Comparison of ENCODE assay signal across 32 mouse cellular contexts in the genomic region with DNA sequence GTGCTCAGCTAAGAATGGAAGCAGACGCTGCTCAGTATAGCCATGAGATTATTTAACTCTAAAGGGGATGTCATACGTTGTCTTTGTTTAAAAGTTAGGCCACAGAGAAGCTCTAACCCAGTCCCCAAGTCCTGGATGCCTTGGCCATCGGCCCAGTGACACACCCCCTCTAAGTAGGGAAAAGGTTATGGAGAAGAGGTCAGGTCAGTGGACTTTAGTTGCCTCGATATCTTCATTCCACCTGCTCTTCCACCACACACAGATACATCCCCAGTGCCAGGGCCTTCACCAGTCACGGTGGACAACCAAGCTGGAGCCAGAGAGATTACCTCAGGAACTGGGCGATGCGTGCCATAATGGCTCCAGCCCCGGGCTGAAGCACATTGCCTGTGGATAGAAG. TPM values are rescaled to one million over a fixed set of nuclear protein-coding genes. Genes with fewer than 3 reads are reported as not detected.
A peak's percentile ranks its signal among the peaks of the same experiment; 100 is the strongest.
DNase-seq lines count a peak whose midpoint lies in the region; ATAC-seq lines count a peak whose summit lies in the region.
"Had no signal": no experiment of that assay in that cellular context is flagged by ENCODE, and none has a peak within 500 bp of the region (broad histone marks: within the 10 kb centered on the region; RNA-seq: fewer than 3 reads in every experiment).

No protein-coding gene starts in this region.

- intact Hi-C loops in gastrocnemius, postnatal 14 days (cut with DNase I; ENCODE audit: low total_unique reads) = loop anchor here (10.0 kb wide), 1 partner anchor 199 kb away; a partner anchor contains a TSS

- H3K4me2 ChIP-seq in liver, embryonic 15.5 days = peak overlapping the region; percentile 61
- no peak overlapping the region for H3K4me2 ChIP-seq in liver, embryonic 11.5 days
- H3K4me2 ChIP-seq in forebrain, embryonic 12.5 days = no peak overlapping the region

- no peak overlapping the region for H3K4me3 ChIP-seq in liver, embryonic 15.5 days (replicated peaks)
- no peak overlapping the region for H3K4me3 ChIP-seq in liver, embryonic 11.5 days (ENCODE audit: low read depth, low read length)
- no peak overlapping the region for H3K4me3 ChIP-seq in forebrain, embryonic 12.5 days (replicated peaks)
- H3K4me3 ChIP-seq: limb, embryonic 15.5 days; lung, embryonic 15.5 days; neural tube, embryonic 12.5 days had no signal

- H3K9ac ChIP-seq in liver, embryonic 15.5 days = no peak overlapping the region
- H3K9ac ChIP-seq in liver, embryonic 11.5 days (ENCODE audit: low read depth, low read length) = no peak overlapping the region
- H3K9ac ChIP-seq in forebrain, embryonic 12.5 days = no peak overlapping the region
- H3K9ac ChIP-seq: hindbrain, embryonic 14.5 days; limb, embryonic 15.5 days; lung, embryonic 15.5 days; neural tube, embryonic 12.5 days had no signal

- WGBS in liver, embryonic 15.5 days (ENCODE audit: insufficient replicate concordance) = 60% methylated on average over 8 of the region's 8 CpGs
- WGBS in liver, embryonic 11.5 days = 74% methylated on average over 8 of the region's 8 CpGs
- WGBS in forebrain, embryonic 12.5 days = 88% methylated on average over 8 of the region's 8 CpGs

- peaks cover 7% of the 10 kb centered on the region for H3K4me1 ChIP-seq in liver, embryonic 15.5 days (replicated peaks)
- H3K4me1 ChIP-seq in liver, embryonic 11.5 days (replicated peaks; ENCODE audit: control insufficient read depth, insufficient read depth, low read length) = no peaks in the 10 kb centered on the region
- H3K4me1 ChIP-seq in forebrain, embryonic 12.5 days = peaks cover 5% of the 10 kb centered on the region; the same call in 1 of the 2 replicates
- H3K4me1 ChIP-seq: embryonic facial prominence, embryonic 12.5 days; lung, embryonic 15.5 days; neural tube, embryonic 12.5 days had no signal

- 0 out of 2 replicates have a peak, but pooled peaks have one; percentile 14 for ATAC-seq in liver, embryonic 15.5 days (ENCODE audit: insufficient read depth)
- no peak for ATAC-seq in liver, embryonic 11.5 days (replicated peaks; ENCODE audit: low FRiP score)
- ATAC-seq in forebrain, embryonic 12.5 days (ENCODE audit: low FRiP score) = no peak
- ATAC-seq: CD4-positive, CD25-positive, alpha-beta regulatory T cell, adult 4 months; inflammation-experienced regulatory T-cells, adult 6 months had no signal

- peak; percentile 17 for DNase-seq in adrenal gland, postnatal 14 days
- DNase-seq in adrenal gland, adult 8-10 months = no peak
- no peak for DNase-seq in liver, embryonic 11.5 days (ENCODE audit: low spot score)
- DNase-seq in kidney, postnatal 10 days = peak; percentile 57
- DNase-seq in gastrocnemius, postnatal 14 days = no peak
- DNase-seq: cerebellum, adult 11 months; cerebellum, adult 9-11 months; lung, postnatal 4 days; midbrain, embryonic 14.5 days; thymus, adult 2 months had no signal

- H3K9me3 ChIP-seq in liver, embryonic 15.5 days (replicated peaks) = no peaks in the 10 kb centered on the region
- H3K9me3 ChIP-seq in liver, embryonic 11.5 days (ENCODE audit: control insufficient read depth, low read length) = no peaks in the 10 kb centered on the region
- no peaks in the 10 kb centered on the region for H3K9me3 ChIP-seq in forebrain, embryonic 12.5 days
- H3K9me3 ChIP-seq: embryonic facial prominence, embryonic 12.5 days; limb, embryonic 15.5 days; lung, embryonic 15.5 days; neural tube, embryonic 12.5 days had no signal

- H3K27me3 ChIP-seq in liver, embryonic 15.5 days = peaks cover 33% of the 10 kb centered on the region
- H3K27me3 ChIP-seq in liver, embryonic 11.5 days (replicated peaks; ENCODE audit: control insufficient read depth, insufficient read depth, low read length) = peaks cover 22% of the 10 kb centered on the region
- peaks cover 29% of the 10 kb centered on the region for H3K27me3 ChIP-seq in forebrain, embryonic 12.5 days

- H3K36me3 ChIP-seq in liver, embryonic 15.5 days (replicated peaks) = no peaks in the 10 kb centered on the region
- H3K36me3 ChIP-seq in liver, embryonic 11.5 days (ENCODE audit: control insufficient read depth, insufficient read depth, low read length) = no peaks in the 10 kb centered on the region
- no peaks in the 10 kb centered on the region for H3K36me3 ChIP-seq in forebrain, embryonic 12.5 days (replicated peaks)
- H3K36me3 ChIP-seq: embryonic facial prominence, embryonic 12.5 days; limb, embryonic 15.5 days; lung, embryonic 15.5 days; neural tube, embryonic 12.5 days had no signal

- no peak overlapping the region for H3K27ac ChIP-seq in liver, embryonic 15.5 days (replicated peaks)
- H3K27ac ChIP-seq in liver, embryonic 11.5 days (ENCODE audit: low read depth, low read length) = no peak overlapping the region
- H3K27ac ChIP-seq in forebrain, embryonic 12.5 days = no peak overlapping the region
- H3K27ac ChIP-seq: embryonic facial prominence, embryonic 12.5 days; hindbrain, embryonic 14.5 days; limb, embryonic 15.5 days; lung, embryonic 15.5 days; neural tube, embryonic 12.5 days; stomach, postnatal 0 days had no signal

RNA-seq across cellular contexts. Expression of a gene that starts 1.5 kb away (rescaled TPM):
- 16.6 and 62.6 TPM in 2 replicates for total RNA-seq in adrenal gland, postnatal 14 days (2021)
- total RNA-seq in adrenal gland, adult 8-10 months (2022) = 10 to 100 TPM in 2 of 4 experiments, 1 to 10 TPM in 2; 5.5 to 13.8 (median 9.8) TPM
- 19.0 and 24.7 TPM in 2 replicates for polyA plus RNA-seq in liver, embryonic 15.5 days (2015; fragmentation: Nextera tagmentation; extraction: Ambion mirVana)
- 0.34 and 0.63 TPM in 2 replicates for polyA plus RNA-seq in liver, embryonic 11.5 days (2014; fragmentation: Nextera tagmentation; extraction: Ambion mirVana)
- 1 to 10 TPM; 1.1 to 1.3 TPM for total RNA-seq in gastrocnemius, postnatal 14 days (2021)
- polyA plus RNA-seq in forebrain, embryonic 12.5 days (2016; fragmentation: Nextera tagmentation; extraction: Ambion mirVana) = 0.95 and 2.1 TPM in 2 replicates
- total RNA-seq: common myeloid progenitor, adult 5-6 weeks; megakaryocyte-erythroid progenitor cell, adult 5-6 weeks had no signal
- polyA plus RNA-seq: CD4-positive, CD25-positive, alpha-beta regulatory T cell, adult 4 months; inflammation-experienced regulatory T-cells, adult 6 months had no signal

RNA-seq across cellular contexts. Expression of a gene that starts 3.5 kb away (rescaled TPM):
- not detected in 2 replicates for total RNA-seq in adrenal gland, postnatal 14 days (2021)
- not detected for total RNA-seq in adrenal gland, adult 8-10 months (2022)
- not detected in 2 replicates for polyA plus RNA-seq in liver, embryonic 15.5 days (2015; fragmentation: Nextera tagmentation; extraction: Ambion mirVana)
- not detected in 2 replicates for polyA plus RNA-seq in liver, embryonic 11.5 days (2014; fragmentation: Nextera tagmentation; extraction: Ambion mirVana)
- not detected for total RNA-seq in gastrocnemius, postnatal 14 days (2021)
- polyA plus RNA-seq in forebrain, embryonic 12.5 days (2016; fragmentation: Nextera tagmentation; extraction: Ambion mirVana) = not detected in 2 replicates
- total RNA-seq: adrenal gland, postnatal 25 days; common myeloid progenitor, adult 5-6 weeks; gastrocnemius, adult 18-20 months; gastrocnemius, postnatal 4 days; heart, postnatal 4 days; layer of hippocampus, postnatal 14 days; left cerebral cortex, adult 8-10 months; left cerebral cortex, postnatal 4 days; megakaryocyte-erythroid progenitor cell, adult 5-6 weeks had no signal
- polyA plus RNA-seq: brain, embryonic 14.5 days; CD4-positive, CD25-positive, alpha-beta regulatory T cell, adult 4 months; embryonic facial prominence, embryonic 12.5 days; forebrain, embryonic 11.5 days; heart, embryonic 16.5 days; hindbrain, embryonic 14.5 days; inflammation-experienced regulatory T-cells, adult 6 months; limb, embryonic 15.5 days; lung, embryonic 15.5 days; midbrain, embryonic 14.5 days; neural tube, embryonic 12.5 days; stomach, postnatal 0 days; thymus, adult 2 months had no signal

RNA-seq across cellular contexts. Expression of a gene that starts 53.1 kb away (rescaled TPM):
- 1.5 and 1.7 TPM in 2 replicates for total RNA-seq in adrenal gland, postnatal 14 days (2021)
- total RNA-seq in adrenal gland, adult 8-10 months (2022) = 1 to 10 TPM; 2.2 to 6.6 (median 4.5) TPM
- polyA plus RNA-seq in liver, embryonic 15.5 days (2015; fragmentation: Nextera tagmentation; extraction: Ambion mirVana) = 0.06 TPM in 1 of 2 replicates, not detected in the other
- 0.14 and 0.34 TPM in 2 replicates for polyA plus RNA-seq in liver, embryonic 11.5 days (2014; fragmentation: Nextera tagmentation; extraction: Ambion mirVana)
- under 1 TPM in 1 of 2 experiments, not detected in 1; 0.12 TPM for total RNA-seq in gastrocnemius, postnatal 14 days (2021)
- polyA plus RNA-seq in forebrain, embryonic 12.5 days (2016; fragmentation: Nextera tagmentation; extraction: Ambion mirVana) = 0.79 and 1.0 TPM in 2 replicates
- total RNA-seq: common myeloid progenitor, adult 5-6 weeks; gastrocnemius, adult 18-20 months; megakaryocyte-erythroid progenitor cell, adult 5-6 weeks had no signal
- polyA plus RNA-seq: CD4-positive, CD25-positive, alpha-beta regulatory T cell, adult 4 months had no signal

RNA-seq across cellular contexts. Expression of a gene that starts 53.5 kb away (rescaled TPM):
- total RNA-seq in adrenal gland, postnatal 14 days (2021) = not detected in 2 replicates
- not detected for total RNA-seq in adrenal gland, adult 8-10 months (2022)
- not detected in 2 replicates for polyA plus RNA-seq in liver, embryonic 15.5 days (2015; fragmentation: Nextera tagmentation; extraction: Ambion mirVana)
- not detected in 2 replicates for polyA plus RNA-seq in liver, embryonic 11.5 days (2014; fragmentation: Nextera tagmentation; extraction: Ambion mirVana)
- total RNA-seq in gastrocnemius, postnatal 14 days (2021) = not detected
- polyA plus RNA-seq in forebrain, embryonic 12.5 days (2016; fragmentation: Nextera tagmentation; extraction: Ambion mirVana) = not detected in 2 replicates
- total RNA-seq: adrenal gland, postnatal 25 days; common myeloid progenitor, adult 5-6 weeks; gastrocnemius, adult 18-20 months; gastrocnemius, postnatal 4 days; heart, postnatal 4 days; left cerebral cortex, postnatal 4 days; megakaryocyte-erythroid progenitor cell, adult 5-6 weeks had no signal
- polyA plus RNA-seq: CD4-positive, CD25-positive, alpha-beta regulatory T cell, adult 4 months; embryonic facial prominence, embryonic 12.5 days; forebrain, embryonic 11.5 days; heart, embryonic 16.5 days; hindbrain, embryonic 14.5 days; inflammation-experienced regulatory T-cells, adult 6 months; limb, embryonic 15.5 days; lung, embryonic 15.5 days; neural tube, embryonic 12.5 days; stomach, postnatal 0 days had no signal

Comparison
In these comparisons a context has a peak if more than half of its experiments do, and no peak if none do; other contexts are left out.
1. DNase-seq: peak in adrenal gland, postnatal 14 days (single experiment) and kidney, postnatal 10 days (single experiment); none in adrenal gland, adult 8-10 months (single experiment), liver, embryonic 11.5 days (single experiment) and gastrocnemius, postnatal 14 days (single experiment).